Mouse (Mus musculus) olfactory bulb, adult 2 months (tissue): ENCODE data around the gene Selplg.
"Not testable (repeated sequence)": the region's sequence is repeated elsewhere in the genome, so short reads cannot be mapped to it uniquely, and the experiment has no call there.

Source experiments
- CTCF ChIP-seq: fragments of 200-500 bp; IDR thresholded peaks from 2 replicates; pipeline ENCODE4 v1.5.1; 2012; ENCODE audit warnings: low read depth, mild to moderate bottlenecking, low read length, moderate library complexity; ENCODE audit not compliant: insufficient read depth
- POLR2A ChIP-seq: fragments of 200-500 bp; IDR thresholded peaks from 2 replicates; pipeline ENCODE4 v1.6.1; 2012; ENCODE audit warnings: mild to moderate bottlenecking, low read depth, low read length, moderate library complexity; ENCODE audit not compliant: insufficient read depth

DNA sequence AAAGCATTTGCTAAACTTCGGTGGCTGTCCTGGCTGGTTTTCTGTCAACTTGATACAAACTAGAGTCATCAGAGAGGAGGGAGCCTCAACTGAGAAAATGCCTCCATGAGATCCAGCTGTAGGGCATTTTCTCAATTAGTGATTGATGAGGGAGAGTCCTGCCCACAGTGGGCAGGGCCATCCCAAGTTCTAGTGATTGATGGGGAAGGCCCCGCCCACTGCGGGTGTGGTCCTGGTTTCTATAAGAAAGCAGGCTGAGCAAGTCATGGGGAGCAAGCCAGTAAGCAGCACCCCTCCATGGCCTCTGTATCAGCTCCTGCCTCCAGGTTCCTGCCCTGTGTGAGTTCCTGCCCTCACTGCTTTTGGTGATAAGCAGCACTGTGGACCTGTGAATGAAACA lies 48.3 kb downstream of the Selplg start:
- not testable (repeated sequence) for TF ChIP-seq CTCF, POLR2A
